Mouse (Mus musculus): Measurements from ENCODE around the gene Memo1.
"Not testable (repeated sequence)": the region's sequence is repeated elsewhere in the genome, so short reads cannot be mapped to it uniquely, and the experiment has no call there.

Gene Memo1

DNA sequence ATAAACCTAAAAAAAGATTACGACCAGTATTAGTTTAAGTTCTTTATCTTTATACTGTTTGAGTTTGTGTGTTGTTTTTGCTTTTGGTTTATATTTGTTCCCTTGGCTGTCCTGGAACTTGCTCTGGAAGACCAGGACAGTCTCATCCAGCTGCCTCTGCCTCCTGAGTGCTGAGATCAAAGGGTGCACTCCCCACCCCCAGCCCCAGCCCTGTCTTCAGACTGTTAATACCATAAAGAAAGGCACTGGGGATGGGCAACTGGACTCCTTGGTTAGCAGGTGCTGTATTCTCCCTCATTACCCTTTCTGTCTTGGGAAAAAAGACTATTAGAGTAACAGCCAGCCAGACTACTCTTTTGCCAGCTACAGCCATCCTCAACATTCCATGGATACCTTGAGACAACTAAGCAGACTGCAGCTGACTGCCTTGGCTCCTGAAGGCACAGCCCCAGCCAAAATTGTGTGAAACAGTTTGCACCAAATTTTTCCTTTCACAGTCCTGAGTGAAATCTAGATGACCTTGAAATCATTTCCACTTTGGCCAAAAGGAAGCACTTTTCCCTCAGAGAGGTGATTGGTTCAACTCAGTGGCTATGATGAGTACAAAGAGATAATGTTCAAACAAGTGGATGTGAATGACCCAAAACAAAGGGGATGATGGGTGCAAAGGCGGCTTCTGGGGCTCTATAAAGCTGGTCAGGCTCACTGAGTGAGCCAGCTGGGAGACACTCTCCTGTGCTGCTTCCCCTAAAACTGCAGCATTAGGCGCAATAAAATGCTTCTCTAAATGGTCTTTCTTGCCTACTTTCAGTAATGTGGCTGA is 30.8 kb downstream of the Memo1 start:
- no peak for DNase-seq (ENCODE audit: extremely low spot score, low read depth, low spot score)

DNA sequence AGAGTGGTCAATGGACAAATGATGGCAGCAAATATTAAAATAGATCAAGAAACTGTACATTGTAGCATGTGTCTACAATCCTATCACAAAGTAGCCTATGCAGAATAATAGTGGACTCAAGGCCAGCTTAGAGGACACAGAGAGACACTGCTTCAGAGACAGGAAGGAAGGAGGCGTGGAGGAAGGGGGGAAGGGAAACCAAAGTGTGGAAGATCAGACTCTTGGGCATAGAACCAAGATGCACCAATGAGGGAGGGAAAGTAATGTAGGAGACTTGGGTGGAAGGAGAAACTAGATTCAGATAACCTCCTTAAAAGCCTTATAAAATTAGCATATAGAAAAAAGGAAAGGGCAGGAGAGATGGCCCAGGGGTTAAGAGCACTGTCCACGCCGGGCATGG is 32.9 kb downstream of the Memo1 start:
- no peak for DNase-seq (ENCODE audit: extremely low spot score, low read depth, low spot score)

DNA sequence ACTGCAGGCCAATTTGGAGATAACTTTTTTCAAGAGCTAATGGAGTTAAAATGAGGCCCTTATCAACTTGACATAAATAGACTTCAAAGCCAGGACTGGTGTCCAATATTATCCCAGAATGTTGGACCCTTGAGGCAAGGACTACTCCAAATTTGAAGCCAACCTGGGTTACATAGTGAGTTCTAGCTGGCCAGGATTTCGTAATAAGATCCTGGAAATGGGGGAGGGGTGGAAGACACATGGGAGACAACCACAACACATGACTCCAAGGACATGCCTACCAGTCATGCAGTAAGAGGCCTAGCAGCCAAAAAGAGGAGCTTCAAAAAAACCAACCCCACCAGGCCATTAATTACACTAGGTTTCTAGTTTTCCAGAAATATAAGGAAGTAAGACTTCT is 50.0 kb downstream of the Memo1 start:
- DNase-seq (ENCODE audit: extremely low spot score, low read depth, low spot score): no peak

GRCm38 (mm10) chr17:74242788-74243187 is 52.5 kb downstream of the Memo1 start:
- no peak for DNase-seq (ENCODE audit: extremely low spot score, low read depth, low spot score)

- no peak for DNase-seq (ENCODE audit: extremely low spot score, low read depth, low spot score)
Observed at GRCm38 (mm10) chr17:74240322-74240721, 55.0 kb downstream of the Memo1 start.

DNA sequence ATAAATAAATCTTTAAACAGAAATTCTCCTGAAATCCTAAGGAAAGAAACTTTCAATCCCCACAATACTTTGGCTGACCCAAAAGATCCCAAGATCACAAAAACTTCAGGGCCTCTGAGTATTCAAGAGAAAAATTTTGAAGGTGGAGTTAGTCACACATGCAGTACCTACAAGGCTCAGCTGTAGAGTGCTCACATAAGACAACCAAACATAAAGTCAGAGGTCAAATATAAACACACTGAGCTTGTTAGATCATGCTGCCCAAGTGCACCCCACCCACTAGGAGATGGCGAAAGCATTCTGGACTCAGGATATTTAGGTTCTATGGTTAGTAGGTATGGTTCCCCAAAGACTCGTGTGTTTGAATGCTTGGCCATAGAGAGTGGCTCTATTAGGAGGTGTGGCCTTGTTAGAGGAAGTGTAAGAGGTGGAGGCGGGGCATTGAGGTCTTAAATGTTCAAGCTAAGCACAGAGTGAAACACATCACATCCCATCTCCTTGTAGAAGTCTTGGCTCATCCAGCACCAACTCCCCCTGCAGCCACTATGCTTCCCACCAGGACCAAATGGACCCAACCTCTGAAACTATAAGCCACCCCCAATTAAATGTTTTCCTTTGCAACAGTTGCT is 67.1 kb downstream of the Memo1 start:
- no peak for DNase-seq (ENCODE audit: extremely low spot score, low read depth, low spot score)

DNA sequence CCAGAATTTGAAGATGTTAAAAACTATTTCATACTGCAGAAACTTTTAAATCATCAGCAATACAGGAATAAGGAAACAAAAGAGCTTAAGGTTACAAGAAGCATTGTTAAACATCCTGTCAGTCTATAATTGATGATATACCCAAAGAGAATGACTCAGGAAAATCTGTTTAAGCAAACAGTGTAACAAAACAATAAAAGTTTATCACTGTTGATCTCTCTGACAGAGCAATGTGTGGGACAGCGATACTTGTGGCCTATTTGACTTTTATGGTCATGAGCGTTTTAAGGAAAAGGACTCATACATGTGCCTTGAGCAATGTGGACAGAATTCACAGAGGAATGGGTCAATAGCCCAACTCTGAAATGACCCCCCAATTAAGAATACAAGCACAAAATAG is 78.0 kb downstream of the Memo1 start:
- DNase-seq (ENCODE audit: extremely low spot score, low read depth, low spot score): no peak

DNA sequence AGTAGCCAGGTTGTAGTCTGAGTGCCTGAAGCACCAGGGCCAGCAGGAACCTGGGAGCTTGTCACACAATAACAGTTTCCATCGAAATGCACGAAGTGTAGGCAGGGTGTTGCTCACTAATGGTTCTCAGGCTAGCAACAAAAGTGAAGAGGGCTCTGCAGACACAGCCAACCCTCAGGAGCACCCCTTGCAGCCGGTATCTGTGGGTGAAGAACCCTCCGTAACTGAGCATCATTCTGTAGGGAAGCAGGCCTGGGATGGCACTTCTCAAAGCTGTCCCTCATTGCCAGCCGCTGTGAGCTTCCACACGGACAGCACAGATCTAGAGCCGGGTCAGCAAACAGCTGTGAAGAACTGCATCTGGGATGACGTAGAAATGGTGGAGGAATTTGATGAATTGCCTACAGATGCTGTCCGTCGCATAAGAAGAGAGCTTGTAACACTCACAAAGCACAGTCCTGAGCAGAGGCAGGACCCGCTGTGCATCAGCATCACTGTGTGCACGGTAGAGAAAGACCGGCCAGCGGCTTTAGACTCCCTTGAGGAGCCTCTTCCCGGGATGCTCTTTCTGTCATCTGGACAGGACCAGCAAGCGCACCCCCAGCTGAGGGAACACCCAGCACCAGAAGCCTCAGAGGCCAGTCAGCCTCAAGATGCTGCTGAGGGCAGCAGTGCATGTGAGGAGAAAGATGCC is 82.3 kb downstream of the Memo1 start:
- DNase-seq (ENCODE audit: extremely low spot score, low read depth, low spot score): not testable (repeated sequence)

GRCm38 (mm10) chr17:74209143-74209908 is 86.0 kb downstream of the Memo1 start:
- no peak for DNase-seq (ENCODE audit: extremely low spot score, low read depth, low spot score)

DNA sequence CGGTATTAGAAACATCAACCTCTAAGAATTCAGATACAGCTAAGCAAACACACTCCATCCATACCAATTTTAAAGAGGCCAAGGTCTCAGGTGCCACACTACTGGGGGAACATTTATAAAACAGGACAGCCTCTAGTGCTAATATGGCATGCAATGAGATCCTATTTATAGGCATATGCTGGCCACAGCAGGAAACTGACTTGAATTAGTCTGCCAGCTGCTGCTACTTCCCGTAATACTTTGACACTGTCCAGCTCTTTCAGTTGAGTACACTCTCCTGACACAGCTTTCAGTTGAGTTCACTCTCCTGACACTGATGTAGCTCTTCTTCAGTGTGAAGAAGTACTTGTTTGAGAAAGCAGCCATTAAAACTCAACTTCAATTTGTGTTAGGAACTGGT is 99.4 kb downstream of the Memo1 start:
- no peak for DNase-seq (ENCODE audit: extremely low spot score, low read depth, low spot score)

- no peak for DNase-seq (ENCODE audit: extremely low spot score, low read depth, low spot score)
Observed at GRCm38 (mm10) chr17:74194755-74195154, 100.6 kb downstream of the Memo1 start.

- DNase-seq (ENCODE audit: extremely low spot score, low read depth, low spot score): no peak
Observed at GRCm38 (mm10) chr17:74193463-74193862, 101.9 kb downstream of the Memo1 start.

DNA sequence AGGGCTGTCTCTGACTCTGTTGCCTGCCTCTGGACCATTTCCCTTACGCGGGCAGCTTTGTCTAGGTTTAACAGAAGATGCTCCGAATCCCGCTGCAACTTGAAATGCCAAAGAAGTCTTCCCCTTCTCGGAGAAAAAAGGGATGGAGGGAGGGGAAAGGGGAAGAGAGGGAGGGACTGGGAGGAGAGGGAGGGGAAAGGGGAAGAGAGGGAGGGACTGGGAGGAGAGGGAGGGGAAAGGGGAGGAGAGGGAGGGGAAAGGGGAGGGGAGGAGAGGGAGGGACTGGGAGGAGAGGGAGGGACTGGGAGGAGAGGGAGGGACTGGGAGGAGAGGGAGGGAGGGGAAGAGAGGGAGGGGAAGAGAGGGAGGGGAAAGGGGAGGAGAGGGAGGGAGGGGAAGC is 103.9 kb downstream of the Memo1 start:
- no peak for DNase-seq (ENCODE audit: extremely low spot score, low read depth, low spot score)

GRCm38 (mm10) chr17:74186197-74186596 is 109.1 kb downstream of the Memo1 start:
- DNase-seq (ENCODE audit: extremely low spot score, low read depth, low spot score): no peak

GRCm38 (mm10) chr17:74184739-74185138 is 110.6 kb downstream of the Memo1 start:
- DNase-seq (ENCODE audit: extremely low spot score, low read depth, low spot score): no peak

DNA sequence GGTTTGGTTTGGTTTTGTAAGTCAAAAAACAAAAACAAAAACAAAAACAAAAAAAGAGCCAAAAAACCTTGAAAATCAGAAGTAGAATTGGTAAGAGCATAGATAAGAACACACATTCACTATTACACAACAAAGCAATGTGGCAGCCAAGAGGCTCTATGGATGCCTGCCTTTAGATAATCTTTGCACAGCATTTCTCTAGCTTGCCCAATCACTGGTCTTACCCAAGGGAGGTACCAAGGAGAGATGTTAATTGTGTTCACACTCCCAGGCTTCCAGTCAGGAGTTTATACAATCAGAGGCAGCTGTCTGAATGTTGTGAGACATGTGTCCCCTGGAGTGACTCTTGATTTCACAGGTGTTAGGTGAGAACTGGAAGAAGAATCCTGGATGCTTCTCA is 114.4 kb downstream of the Memo1 start:
- DNase-seq (ENCODE audit: extremely low spot score, low read depth, low spot score): no peak

- DNase-seq (ENCODE audit: extremely low spot score, low read depth, low spot score): not testable (repeated sequence)
Observed at GRCm38 (mm10) chr17:74179640-74180039, 115.7 kb downstream of the Memo1 start.

GRCm38 (mm10) chr17:74173726-74174125 is 121.6 kb downstream of the Memo1 start:
- DNase-seq (ENCODE audit: extremely low spot score, low read depth, low spot score): no peak

DNA sequence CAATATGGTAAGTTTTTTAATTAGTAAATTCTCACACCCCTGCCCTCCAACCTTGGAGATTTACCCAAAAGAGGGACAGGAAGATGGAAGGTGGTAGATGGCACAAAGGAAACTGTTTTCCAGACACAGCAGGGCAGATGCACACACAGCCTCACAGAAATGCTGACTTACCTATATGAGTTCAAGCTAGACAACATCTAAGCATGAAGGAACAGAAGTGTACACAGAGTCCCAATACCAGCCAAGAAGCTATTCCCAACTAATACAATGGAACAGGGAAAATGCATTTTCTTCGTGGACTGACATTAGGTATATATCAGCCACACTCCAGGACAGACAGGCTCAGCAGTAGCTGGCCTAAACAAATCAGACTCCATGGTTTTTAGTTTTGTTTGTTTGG is 122.5 kb downstream of the Memo1 start:
- no peak for DNase-seq (ENCODE audit: extremely low spot score, low read depth, low spot score)

DNA sequence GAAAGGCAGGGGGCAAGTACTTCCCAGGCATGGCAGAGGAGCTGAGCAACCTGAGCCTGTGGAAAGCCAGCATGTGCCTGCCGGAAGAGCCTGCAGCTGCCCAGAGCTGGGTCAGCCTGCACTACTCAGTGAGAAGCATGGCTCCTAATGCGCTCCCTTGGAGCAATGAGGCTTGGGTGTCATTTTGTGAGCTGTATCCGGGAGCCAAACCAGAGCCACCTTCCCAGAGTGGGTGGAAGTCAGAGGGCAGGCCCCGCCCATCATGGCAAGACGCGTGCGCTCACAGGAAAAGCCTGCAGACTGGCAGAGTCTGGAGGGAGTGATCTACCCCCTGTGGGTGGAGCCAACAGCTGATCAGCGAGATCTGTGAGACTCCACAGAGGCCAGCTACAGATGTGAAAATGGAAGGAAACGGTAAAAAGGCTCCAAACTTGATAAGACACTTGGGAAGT is 135.9 kb downstream of the Memo1 start:
- DNase-seq (ENCODE audit: extremely low spot score, low read depth, low spot score): peak; percentile 20

DNA sequence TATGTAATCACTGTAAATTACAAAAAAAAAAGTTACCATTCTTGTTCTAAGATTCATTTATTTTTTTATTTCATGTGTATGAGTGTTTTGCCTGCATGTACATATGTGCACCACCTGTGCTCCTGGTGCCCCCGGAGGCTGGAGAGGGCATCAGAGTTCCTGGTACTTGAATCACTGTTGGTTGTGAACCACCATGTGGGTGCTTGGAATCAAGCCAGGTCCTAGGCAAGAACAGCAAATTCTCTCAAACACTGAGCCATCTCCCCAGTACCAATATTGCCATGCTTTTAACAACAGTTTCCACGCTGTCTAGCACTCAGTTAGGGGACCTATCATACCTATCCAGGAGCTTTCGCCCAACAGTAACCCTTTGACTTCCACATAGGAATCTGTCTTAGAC is 137.2 kb downstream of the Memo1 start:
- no peak for DNase-seq (ENCODE audit: extremely low spot score, low read depth, low spot score)
